Mouse (Mus musculus) forebrain, embryonic 11.5 days (tissue): ENCODE results near the gene Cnst. TPM values are rescaled to one million over a fixed set of nuclear protein-coding genes. Genes with fewer than 3 reads are reported as not detected.

Experiments used
- ATAC-seq: fragments of 200-750 bp; cut with Nextera tagmentation; replicated peaks from 2 replicates; pipeline ENCODE4 v1.8.0; 2017; ENCODE audit warnings: moderate TSS enrichment; ENCODE audit not compliant: low FRiP score
- DNase-seq: peaks from one replicate; pipeline ENCODE4 v3.0.0-alpha.2; 2017; ENCODE audit warnings: low spot score
- H3K27ac ChIP-seq: fragments of 300-500 bp; sonication (generic); 2 replicates; pipeline ENCODE4 v1.5.1; 2014; ENCODE audit warnings: low read depth, low read length
- H3K27me3 ChIP-seq: fragments of 300-500 bp; sonication (generic); 2 replicates; pipeline ENCODE4 v1.6.1; 2014; ENCODE audit warnings: mild to moderate bottlenecking, low read length, mixed read lengths; ENCODE audit not compliant: control insufficient read depth, insufficient read depth
- H3K36me3 ChIP-seq: fragments of 300-500 bp; sonication (generic); 2 replicates; pipeline ENCODE4 v1.6.1; 2014; ENCODE audit warnings: mild to moderate bottlenecking, low read length, moderate library complexity, mixed read lengths; ENCODE audit not compliant: control insufficient read depth, insufficient read depth
- H3K4me1 ChIP-seq: fragments of 300-500 bp; sonication (generic); replicated peaks from 2 replicates; pipeline ENCODE4 v1.6.1; 2014; ENCODE audit warnings: low read length, mixed read lengths; ENCODE audit not compliant: control insufficient read depth, insufficient read depth
- H3K4me2 ChIP-seq: fragments of 300-500 bp; sonication (generic); 2 replicates; pipeline ENCODE4 v1.6.1; 2014; ENCODE audit warnings: low read depth, mild to moderate bottlenecking, low read length, moderate library complexity, mixed read lengths; ENCODE audit not compliant: severe bottlenecking
- H3K4me3 ChIP-seq: fragments of 300-500 bp; sonication (generic); 2 replicates; pipeline ENCODE4 v1.5.1; 2014; ENCODE audit warnings: low read depth, low read length
- H3K9ac ChIP-seq: fragments of 300-500 bp; sonication (generic); 2 replicates; pipeline ENCODE4 v1.6.1; 2014; ENCODE audit warnings: low read length
- H3K9me3 ChIP-seq: fragments of 300-500 bp; sonication (generic); 2 replicates; pipeline ENCODE4 v1.6.1; 2016; ENCODE audit warnings: low read length, mixed read lengths; ENCODE audit not compliant: control insufficient read depth
- WGBS: fragments of 180-500 bp; shearing (Covaris S2); extraction: QIAGEN DNeasy Blood & Tissue Kit; methylation state at CpG from one replicate; pipeline ENCODE4 v1.1.7; 2014; 5-methylcytosine and 5-hydroxymethylcytosine counted together
- polyA plus RNA-seq: library from polyadenylated mRNA; unstranded; fragments of >200 nt; fragmentation: Nextera tagmentation; extraction: Ambion mirVana; gene quantifications from 2 replicates; pipeline ENCODE4 v1.2.1, GENCODE M21; 2014

The Cnst gene
- polyA plus RNA-seq, 1 experiment from 2014 or later: 23.6 TPM

GRCm38 (mm10) chr1:179517713-179518465 lies 28.3 kb upstream of the Cnst start, which contains the start of gene Smyd3:
TSS of gene Smyd3 (minus strand) at chr1:179518041.
- no peaks in the 10 kb centered on the region for H3K27me3 ChIP-seq
- H3K27ac ChIP-seq: no peak within 1 kb of the TSS
- H3K4me2 ChIP-seq: peak within 1 kb of the TSS; percentile 95
- peak within 1 kb of the TSS; percentile 65 for H3K4me3 ChIP-seq
- DNase-seq (peak; percentile 91), ATAC-seq (peak; percentile 86)
- no peaks in the 10 kb centered on the region for H3K36me3 ChIP-seq
- peak within 1 kb of the TSS; percentile 68 for H3K9ac ChIP-seq
- WGBS: 6% methylated on average over 39 of the region's 39 CpGs
- H3K4me1 ChIP-seq: no peaks in the 10 kb centered on the region
- H3K9me3 ChIP-seq: no peaks in the 10 kb centered on the region

DNA sequence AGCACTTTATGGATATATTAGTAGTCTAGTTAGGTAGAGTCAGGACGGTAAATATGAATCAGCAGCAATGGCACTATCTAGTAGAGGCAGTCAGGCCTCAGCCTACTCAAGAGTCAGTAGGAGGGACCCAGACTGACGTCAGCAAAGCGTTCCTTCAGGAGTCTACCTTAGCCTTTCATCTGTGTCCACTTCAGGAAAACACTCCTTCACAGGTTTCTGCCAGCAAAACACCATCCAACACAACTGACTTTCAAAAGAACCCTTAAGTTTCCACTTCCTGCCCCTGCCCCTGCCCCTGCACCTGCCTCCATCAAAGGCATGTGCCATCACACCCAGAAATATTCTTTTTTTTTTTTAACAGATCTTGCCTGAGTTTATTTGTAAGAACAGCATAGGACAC lies 26.3 kb upstream of the Cnst start:
- Histone ChIP-seq H3K9ac (no peak overlapping the region), H3K27ac (no peak overlapping the region), H3K9me3 (no peaks in the 10 kb centered on the region), H3K36me3 (no peaks in the 10 kb centered on the region), H3K4me1 (no peaks in the 10 kb centered on the region), H3K4me3 (no peak overlapping the region), H3K27me3 (no peaks in the 10 kb centered on the region), H3K4me2 (no peak overlapping the region)
- 88% methylated on average over 3 of the region's 3 CpGs for WGBS
- DNase-seq (no peak), ATAC-seq (no peak)

DNA sequence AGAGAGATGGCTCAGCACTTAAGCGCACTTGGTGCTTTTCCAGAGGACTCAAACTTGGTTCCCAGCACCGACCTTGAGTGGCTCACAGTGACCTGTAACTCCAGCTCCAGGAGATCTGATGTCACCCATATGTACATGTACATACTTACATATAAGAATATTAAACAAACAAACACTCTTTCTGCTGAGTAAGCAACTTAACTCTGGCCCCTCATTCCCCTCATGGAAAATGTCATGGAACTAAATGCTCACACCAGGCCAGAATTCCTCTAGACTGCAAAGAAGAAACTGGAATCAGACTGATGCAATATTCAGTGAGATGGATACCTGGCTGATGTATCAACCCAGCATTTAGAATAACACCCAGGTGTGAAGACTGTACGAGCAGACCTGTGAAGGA lies 7.1 kb upstream of the Cnst start:
- WGBS: 97% methylated on average over 3 of the region's 3 CpGs
- Histone ChIP-seq H3K4me2 (no peak overlapping the region), H3K4me1 (no peaks in the 10 kb centered on the region), H3K27me3 (no peaks in the 10 kb centered on the region), H3K36me3 (no peaks in the 10 kb centered on the region), H3K9ac (no peak overlapping the region), H3K27ac (no peak overlapping the region), H3K4me3 (no peak overlapping the region), H3K9me3 (no peaks in the 10 kb centered on the region)
- ATAC-seq: no peak
- DNase-seq: no peak

DNA sequence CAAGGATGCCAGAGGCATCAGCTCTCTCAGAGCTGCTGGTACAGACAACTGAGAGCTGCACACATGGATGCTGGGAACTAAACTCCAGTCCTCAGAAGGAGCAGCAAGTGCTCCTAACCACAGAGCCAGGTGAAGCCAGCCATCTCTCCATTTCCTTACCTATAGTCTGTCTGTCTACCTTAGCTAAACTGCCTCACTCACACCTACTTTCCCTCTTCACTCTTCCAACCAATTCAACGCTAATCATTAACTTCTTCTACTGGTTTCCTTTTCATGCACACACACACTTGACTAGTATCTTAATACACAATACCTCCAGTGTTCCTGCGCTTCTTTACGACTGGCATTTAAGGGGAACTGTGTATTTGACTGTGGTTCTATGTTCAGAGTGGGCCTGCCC lies 6.3 kb upstream of the Cnst start:
- Histone ChIP-seq H3K27me3 (no peaks in the 10 kb centered on the region), H3K4me2 (no peak overlapping the region), H3K36me3 (no peaks in the 10 kb centered on the region), H3K9me3 (no peaks in the 10 kb centered on the region), H3K4me3 (no peak overlapping the region), H3K9ac (no peak overlapping the region), H3K27ac (no peak overlapping the region), H3K4me1 (no peaks in the 10 kb centered on the region)
- DNase-seq: no peak
- ATAC-seq: no peak
- 94% methylated on average over 3 of the region's 3 CpGs for WGBS

- Histone ChIP-seq H3K9ac (no peak overlapping the region), H3K27ac (no peak overlapping the region), H3K4me1 (peaks cover 3% of the 10 kb centered on the region; the same call in 1 of the 2 replicates), H3K36me3 (no peaks in the 10 kb centered on the region), H3K4me2 (no peak overlapping the region), H3K27me3 (no peaks in the 10 kb centered on the region), H3K9me3 (no peaks in the 10 kb centered on the region), H3K4me3 (no peak overlapping the region)
- ATAC-seq (no peak), DNase-seq (no peak)
- 65% methylated on average over 3 of the region's 3 CpGs for WGBS
Measured at GRCm38 (mm10) chr1:179541502-179541901, 4.7 kb upstream of the Cnst start.

GRCm38 (mm10) chr1:179546551-179546917 lies 364 bp downstream of the Cnst start:
- Histone ChIP-seq H3K27me3 (no peaks in the 10 kb centered on the region), H3K27ac (peak overlapping the region; percentile 89), H3K4me1 (peaks cover 3% of the 10 kb centered on the region; the same call in 1 of the 2 replicates), H3K4me2 (peak overlapping the region; percentile 62), H3K4me3 (peak overlapping the region; percentile 73), H3K36me3 (no peaks in the 10 kb centered on the region), H3K9me3 (no peaks in the 10 kb centered on the region), H3K9ac (peak overlapping the region; percentile 72)
- DNase-seq: no peak
- peak; percentile 86 for ATAC-seq
- under 1% methylated on average over 42 of the region's 44 CpGs for WGBS

GRCm38 (mm10) chr1:179547176-179547575 lies 1.0 kb downstream of the Cnst start:
- peak overlapping the region; percentile 73 for H3K4me3 ChIP-seq
- H3K27me3 ChIP-seq: no peaks in the 10 kb centered on the region
- ATAC-seq (no peak), DNase-seq (no peak)
- peaks cover 3% of the 10 kb centered on the region; the same call in 1 of the 2 replicates for H3K4me1 ChIP-seq
- H3K9ac ChIP-seq: peak overlapping the region; percentile 72
- no peaks in the 10 kb centered on the region for H3K36me3 ChIP-seq
- WGBS: 16% methylated on average over 5 of the region's 5 CpGs
- H3K9me3 ChIP-seq: no peaks in the 10 kb centered on the region
- no peak overlapping the region for H3K27ac ChIP-seq
- peak overlapping the region; percentile 62 for H3K4me2 ChIP-seq

- peaks cover 3% of the 10 kb centered on the region; the same call in 1 of the 2 replicates for H3K4me1 ChIP-seq
- 87% methylated on average over 11 of the region's 11 CpGs for WGBS
- no peaks in the 10 kb centered on the region for H3K9me3 ChIP-seq
- DNase-seq (no peak), ATAC-seq (no peak)
- H3K27me3 ChIP-seq: no peaks in the 10 kb centered on the region
- H3K36me3 ChIP-seq: no peaks in the 10 kb centered on the region
- H3K9ac ChIP-seq: no peak overlapping the region
- H3K27ac ChIP-seq: no peak overlapping the region
- no peak overlapping the region for H3K4me2 ChIP-seq
- no peak overlapping the region for H3K4me3 ChIP-seq
Measured at GRCm38 (mm10) chr1:179548220-179548619, 2.0 kb downstream of the Cnst start.
